Mouse (Mus musculus): ENCODE results near the gene Wnt16. TPM values are rescaled to one million over a fixed set of nuclear protein-coding genes. Genes with fewer than 3 reads are reported as not detected.

The Wnt16 gene
- total and polyA plus RNA-seq, 2 experiments from 2014 or later: 0.69 to 1.0 TPM

DNA sequence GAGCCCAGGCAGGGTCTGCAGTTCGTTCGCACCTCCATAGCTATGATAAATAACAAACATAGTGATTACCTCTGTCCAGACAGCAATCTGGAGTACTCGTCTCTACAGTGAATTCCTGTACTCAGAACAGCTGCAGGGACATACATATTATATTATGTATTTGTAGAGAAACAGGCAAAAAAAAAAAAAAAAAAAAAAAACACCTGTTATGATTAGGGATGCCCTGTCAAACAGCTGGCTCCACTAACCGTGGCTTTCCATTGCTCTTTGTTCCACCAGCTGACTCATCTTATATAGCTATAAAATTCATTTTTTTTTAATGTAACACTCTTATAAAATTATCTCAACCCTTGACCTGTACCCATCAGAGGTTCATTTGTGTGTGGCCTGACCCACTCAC is 38.3 kb downstream of the Wnt16 start:
- no peak for DNase-seq (ENCODE audit: low spot score)
- 79% methylated on average over 4 of the region's 4 CpGs for WGBS
- no peak overlapping the region for H3K27ac ChIP-seq (ENCODE audit: low read depth)
- no peak overlapping the region for H3K4me2 ChIP-seq (ENCODE audit: low read depth, low read length)
- no peak for ATAC-seq (ENCODE audit: insufficient read depth, low read depth)
- H3K4me1 ChIP-seq (ENCODE audit: control insufficient read depth, insufficient read depth): peaks cover 6% of the 10 kb centered on the region; the same call in 1 of the 2 replicates
- H3K4me3 ChIP-seq (ENCODE audit: low read depth, low read length): no peak overlapping the region
- no peak for TF ChIP-seq EP300 (IDR thresholded peaks at IDR 0.05; ENCODE audit: low read depth)
- no peak for TF ChIP-seq CTCF (IDR thresholded peaks at IDR 0.05; ENCODE audit: low read depth)
- H3K9ac ChIP-seq (replicated peaks; ENCODE audit: low read depth, low read length): no peak overlapping the region
- no peaks in the 10 kb centered on the region for H3K9me3 ChIP-seq (replicated peaks; ENCODE audit: control insufficient read depth, low read length)
- peaks cover 8% of the 10 kb centered on the region; the same call in 1 of the 2 replicates for H3K36me3 ChIP-seq (replicated peaks; ENCODE audit: control insufficient read depth, insufficient read depth, low read length)
- H3K27me3 ChIP-seq (ENCODE audit: control insufficient read depth, insufficient read depth, low read length): no peaks in the 10 kb centered on the region

DNA sequence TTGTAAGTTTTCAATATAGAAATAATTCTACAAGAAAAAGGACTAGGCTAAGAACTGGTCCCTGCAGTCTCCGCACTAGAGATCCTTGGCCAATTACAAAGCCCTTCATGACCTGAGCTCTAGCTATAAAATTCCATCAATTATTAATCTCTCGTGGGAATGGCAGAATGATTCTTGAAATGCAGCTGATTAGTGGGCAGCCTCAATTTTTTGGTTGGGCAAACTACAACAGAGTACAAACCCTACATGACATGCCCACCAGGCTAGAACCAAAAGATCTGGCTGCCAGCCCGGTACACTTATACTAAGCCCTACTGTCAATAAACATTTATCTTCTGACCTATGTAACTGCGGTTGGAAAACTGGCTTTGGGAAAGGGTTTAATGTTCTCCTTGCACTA is 39.1 kb downstream of the Wnt16 start:
- 57% methylated on average over 4 of the region's 4 CpGs for WGBS
- no peak for TF ChIP-seq EP300 (IDR thresholded peaks at IDR 0.05; ENCODE audit: low read depth)
- TF ChIP-seq CTCF (IDR thresholded peaks at IDR 0.05; ENCODE audit: low read depth): no peak
- Histone ChIP-seq H3K9me3 (replicated peaks; ENCODE audit: control insufficient read depth, low read length) (no peaks in the 10 kb centered on the region), H3K4me2 (ENCODE audit: low read depth, low read length) (no peak overlapping the region), H3K27ac (ENCODE audit: low read depth) (no peak overlapping the region), H3K36me3 (replicated peaks; ENCODE audit: control insufficient read depth, insufficient read depth, low read length) (peaks cover under 1% of the 10 kb centered on the region; the same call in 1 of the 2 replicates), H3K4me3 (ENCODE audit: low read depth, low read length) (no peak overlapping the region), H3K4me1 (ENCODE audit: control insufficient read depth, insufficient read depth) (peaks cover 6% of the 10 kb centered on the region; the same call in 1 of the 2 replicates), H3K27me3 (ENCODE audit: control insufficient read depth, insufficient read depth, low read length) (no peaks in the 10 kb centered on the region), H3K9ac (replicated peaks; ENCODE audit: low read depth, low read length) (no peak overlapping the region)
- DNase-seq (ENCODE audit: low spot score): no peak
- ATAC-seq (ENCODE audit: insufficient read depth, low read depth): no peak

DNA sequence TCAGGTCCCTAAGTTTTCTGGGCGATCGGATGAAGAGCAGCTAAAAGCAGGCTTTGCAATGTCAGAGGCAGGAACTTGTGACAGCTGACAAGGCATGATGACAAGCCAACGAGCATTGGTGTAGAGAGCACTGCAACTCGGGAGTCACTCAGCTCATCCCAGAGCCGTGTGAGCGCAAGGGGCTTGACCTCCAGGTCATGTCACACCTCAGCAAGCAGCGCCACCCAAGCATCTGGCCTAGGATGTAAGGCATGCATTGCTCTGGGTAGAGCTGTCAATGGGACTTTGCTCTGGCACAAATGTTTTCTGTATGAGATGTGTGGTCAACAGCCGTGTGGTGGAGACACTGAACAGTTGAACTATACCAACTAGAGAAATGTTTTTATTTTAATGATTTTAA is 39.9 kb downstream of the Wnt16 start:
- TF ChIP-seq CTCF (IDR thresholded peaks at IDR 0.05; ENCODE audit: low read depth) (no peak), EP300 (IDR thresholded peaks at IDR 0.05; ENCODE audit: low read depth) (no peak)
- no peak overlapping the region for H3K4me3 ChIP-seq (ENCODE audit: low read depth, low read length)
- H3K27ac ChIP-seq (ENCODE audit: low read depth): no peak overlapping the region
- H3K27me3 ChIP-seq (ENCODE audit: control insufficient read depth, insufficient read depth, low read length): no peaks in the 10 kb centered on the region
- no peaks in the 10 kb centered on the region for H3K9me3 ChIP-seq (replicated peaks; ENCODE audit: control insufficient read depth, low read length)
- WGBS: 55% methylated on average over 8 of the region's 8 CpGs
- H3K36me3 ChIP-seq (replicated peaks; ENCODE audit: control insufficient read depth, insufficient read depth, low read length): no peaks in the 10 kb centered on the region
- no peak for ATAC-seq (ENCODE audit: insufficient read depth, low read depth)
- H3K9ac ChIP-seq (replicated peaks; ENCODE audit: low read depth, low read length): no peak overlapping the region
- no peak overlapping the region for H3K4me2 ChIP-seq (ENCODE audit: low read depth, low read length)
- peaks cover 6% of the 10 kb centered on the region; the same call in 1 of the 2 replicates for H3K4me1 ChIP-seq (ENCODE audit: control insufficient read depth, insufficient read depth)
- DNase-seq (ENCODE audit: low spot score): no peak

DNA sequence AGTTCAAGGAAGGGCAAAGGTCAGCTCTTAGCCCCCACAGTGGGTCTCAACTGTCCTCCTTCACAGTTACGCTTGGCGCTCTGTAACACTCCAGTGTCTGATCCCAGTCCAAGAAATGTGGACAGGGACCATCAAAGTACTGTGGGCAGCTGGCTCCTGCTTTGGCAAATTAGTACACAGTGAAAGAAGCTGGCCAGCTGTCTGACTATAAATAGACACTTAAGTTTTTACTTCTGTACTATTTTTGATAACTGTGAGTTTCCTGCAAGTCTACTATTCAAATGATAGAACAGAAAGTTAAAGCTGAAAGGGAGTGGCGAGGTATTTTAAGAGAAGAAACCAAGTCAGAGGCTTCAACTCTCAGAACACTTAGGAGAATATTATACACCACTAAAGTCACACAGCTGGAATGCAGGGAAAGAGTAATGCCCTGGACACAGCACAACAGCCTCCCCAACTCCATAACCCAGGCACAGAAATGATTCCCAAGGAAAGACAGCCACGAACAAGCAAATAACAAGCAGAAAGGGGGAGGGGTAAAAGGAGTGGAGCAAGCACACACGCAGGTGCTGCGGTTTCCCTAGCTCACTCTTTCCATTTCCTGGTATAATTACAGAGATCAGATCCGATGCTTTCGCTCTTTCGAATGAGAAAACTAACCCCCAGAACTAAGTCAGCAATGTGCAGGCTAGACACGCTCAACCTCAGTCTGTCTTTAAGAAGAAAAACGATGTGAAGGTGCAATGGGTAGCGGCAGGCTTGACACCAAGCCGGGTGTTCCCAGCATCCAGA is 42.3 kb downstream of the Wnt16 start:
- H3K4me3 ChIP-seq (ENCODE audit: low read depth, low read length): no peak overlapping the region
- H3K4me1 ChIP-seq (ENCODE audit: control insufficient read depth, insufficient read depth): peaks cover 6% of the 10 kb centered on the region; the same call in 1 of the 2 replicates
- DNase-seq (ENCODE audit: low spot score): no peak
- ATAC-seq (ENCODE audit: insufficient read depth, low read depth): no peak
- H3K27ac ChIP-seq (ENCODE audit: low read depth): no peak overlapping the region
- TF ChIP-seq EP300 (IDR thresholded peaks at IDR 0.05; ENCODE audit: low read depth) (no peak), CTCF (IDR thresholded peaks at IDR 0.05; ENCODE audit: low read depth) (no peak)
- H3K4me2 ChIP-seq (ENCODE audit: low read depth, low read length): no peak overlapping the region
- H3K36me3 ChIP-seq (replicated peaks; ENCODE audit: control insufficient read depth, insufficient read depth, low read length): no peaks in the 10 kb centered on the region
- 79% methylated on average over 13 of the region's 13 CpGs for WGBS
- H3K9ac ChIP-seq (replicated peaks; ENCODE audit: low read depth, low read length): no peak overlapping the region
- H3K27me3 ChIP-seq (ENCODE audit: control insufficient read depth, insufficient read depth, low read length): no peaks in the 10 kb centered on the region
- H3K9me3 ChIP-seq (replicated peaks; ENCODE audit: control insufficient read depth, low read length): no peaks in the 10 kb centered on the region

DNA sequence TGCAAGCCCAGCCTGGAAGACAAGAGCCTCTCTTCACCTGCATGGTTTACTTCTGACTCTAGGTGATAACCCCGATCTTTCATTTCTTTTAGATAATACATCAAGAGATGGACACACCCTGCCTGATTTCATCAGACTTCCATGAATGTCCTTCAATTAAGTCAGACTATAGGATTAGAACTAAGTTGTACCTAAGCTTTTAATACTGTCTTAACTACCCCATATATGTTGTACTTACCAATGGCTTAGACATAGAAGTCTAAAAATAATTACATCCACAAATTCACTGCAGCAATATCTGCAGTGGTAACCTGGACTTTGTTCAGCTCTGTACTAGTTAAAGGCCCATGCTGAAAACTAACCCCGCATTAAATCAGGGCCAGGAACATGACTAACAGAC is 44.5 kb downstream of the Wnt16 start:
- H3K27ac ChIP-seq (ENCODE audit: low read depth): no peak overlapping the region
- 86% methylated on average over 2 of the region's 2 CpGs for WGBS
- H3K9ac ChIP-seq (replicated peaks; ENCODE audit: low read depth, low read length): no peak overlapping the region
- H3K9me3 ChIP-seq (replicated peaks; ENCODE audit: control insufficient read depth, low read length): no peaks in the 10 kb centered on the region
- no peaks in the 10 kb centered on the region for H3K36me3 ChIP-seq (replicated peaks; ENCODE audit: control insufficient read depth, insufficient read depth, low read length)
- DNase-seq (ENCODE audit: low spot score) (no peak), ATAC-seq (ENCODE audit: insufficient read depth, low read depth) (no peak)
- peaks cover 6% of the 10 kb centered on the region; the same call in 1 of the 2 replicates for H3K4me1 ChIP-seq (ENCODE audit: control insufficient read depth, insufficient read depth)
- TF ChIP-seq EP300 (IDR thresholded peaks at IDR 0.05; ENCODE audit: low read depth) (no peak), CTCF (IDR thresholded peaks at IDR 0.05; ENCODE audit: low read depth) (no peak)
- no peaks in the 10 kb centered on the region for H3K27me3 ChIP-seq (ENCODE audit: control insufficient read depth, insufficient read depth, low read length)
- no peak overlapping the region for H3K4me3 ChIP-seq (ENCODE audit: low read depth, low read length)
- no peak overlapping the region for H3K4me2 ChIP-seq (ENCODE audit: low read depth, low read length)

All from heart, postnatal 0 days (tissue).